ENCODE assay signal across 30 mouse cellular contexts in genomic region chr16:93725417-93726144, GRCm38 (mm10). TPM values are rescaled to one million over a fixed set of nuclear protein-coding genes. Genes with fewer than 3 reads are reported as not detected.
DNase-seq lines count a peak whose midpoint lies in the region; ATAC-seq and TF ChIP-seq lines count a peak whose summit lies in the region.
"Had no signal": no experiment of that assay in that cellular context is flagged by ENCODE, and none has a peak within 500 bp of the region (broad histone marks: within the 10 kb centered on the region; RNA-seq: fewer than 3 reads in every experiment).

No protein-coding gene starts in this region.

- H3K79me2 ChIP-seq in liver, adult 2 months (ENCODE audit: control insufficient read depth, insufficient read depth, low read length) = peaks cover 21% of the 10 kb centered on the region; the same call in 1 of the 2 replicates

- WGBS in liver, adult 2 months = 20% methylated on average over 8 of the region's 8 CpGs
- WGBS in liver, embryonic 12.5 days (ENCODE audit: insufficient replicate concordance) = 60% methylated on average over 8 of the region's 8 CpGs
- 58% methylated on average over 8 of the region's 8 CpGs for WGBS in intestine, embryonic 15.5 days
- WGBS in liver, embryonic 15.5 days (ENCODE audit: insufficient replicate concordance) = 57% methylated on average over 8 of the region's 8 CpGs
- 57% methylated on average over 8 of the region's 8 CpGs for WGBS in stomach, embryonic 16.5 days

- H3K4me1 ChIP-seq in liver, adult 2 months (ENCODE audit: control insufficient read depth, insufficient read depth, low read length) = peaks cover 53% of the 10 kb centered on the region
- H3K4me1 ChIP-seq in liver, embryonic 12.5 days = peaks cover 16% of the 10 kb centered on the region
- H3K4me1 ChIP-seq in intestine, embryonic 15.5 days (replicated peaks) = 0 out of 2 replicates have a peak, but pooled peaks cover 3% of the 10 kb centered on the region
- H3K4me1 ChIP-seq in liver, embryonic 15.5 days (replicated peaks) = peaks cover 55% of the 10 kb centered on the region
- no peaks in the 10 kb centered on the region for H3K4me1 ChIP-seq in stomach, embryonic 16.5 days (ENCODE audit: control insufficient read depth, insufficient read depth, low read length)
- H3K4me1 ChIP-seq: forebrain, embryonic 12.5 days had no signal

- no peak for ATAC-seq in liver, embryonic 12.5 days
- ATAC-seq in intestine, embryonic 15.5 days = peak; percentile 65
- no peak for ATAC-seq in liver, embryonic 15.5 days (ENCODE audit: insufficient read depth)
- ATAC-seq in stomach, embryonic 16.5 days (ENCODE audit: insufficient read depth, low FRiP score) = peak; percentile 27; the same call in 1 of the 2 replicates
- ATAC-seq: forebrain, postnatal 0 days; inflammation-experienced regulatory T-cells, adult 6 months; midbrain, embryonic 16.5 days; Patski had no signal

- no peak overlapping the region for H3K4me3 ChIP-seq in liver, adult 2 months (ENCODE audit: insufficient read depth, low read depth, low read length)
- no peak overlapping the region for H3K4me3 ChIP-seq in liver, embryonic 12.5 days
- no peak overlapping the region for H3K4me3 ChIP-seq in intestine, embryonic 15.5 days (replicated peaks)
- no peak overlapping the region for H3K4me3 ChIP-seq in liver, embryonic 15.5 days (replicated peaks)
- H3K4me3 ChIP-seq in stomach, embryonic 16.5 days (replicated peaks; ENCODE audit: low read length) = no peak overlapping the region
- H3K4me3 ChIP-seq: embryonic facial prominence, embryonic 13.5 days; forebrain, embryonic 12.5 days; hindbrain, embryonic 10.5 days; hindbrain, embryonic 15.5 days; midbrain, embryonic 10.5 days had no signal

- H3K4me2 ChIP-seq in liver, embryonic 12.5 days = no peak overlapping the region
- peak overlapping the region; percentile 7; the same call in 1 of the 2 replicates for H3K4me2 ChIP-seq in intestine, embryonic 15.5 days (replicated peaks)
- no peak overlapping the region for H3K4me2 ChIP-seq in liver, embryonic 15.5 days
- no peak overlapping the region for H3K4me2 ChIP-seq in stomach, embryonic 16.5 days (ENCODE audit: low read depth, low read length)
- H3K4me2 ChIP-seq: embryonic facial prominence, embryonic 13.5 days; forebrain, embryonic 12.5 days; hindbrain, embryonic 15.5 days had no signal

- peak overlapping the region; percentile 86 for H3K27ac ChIP-seq in liver, adult 2 months (replicated peaks; ENCODE audit: insufficient read depth, low read depth, low read length)
- H3K27ac ChIP-seq in liver, embryonic 12.5 days = no peak overlapping the region
- H3K27ac ChIP-seq in intestine, embryonic 15.5 days = peak overlapping the region; percentile 27
- H3K27ac ChIP-seq in liver, embryonic 15.5 days (replicated peaks) = peak overlapping the region; percentile 49; the same call in 1 of the 2 replicates
- H3K27ac ChIP-seq in stomach, embryonic 16.5 days (ENCODE audit: low read length) = peak overlapping the region; percentile 17; the same call in 1 of the 2 replicates
- H3K27ac ChIP-seq: embryonic facial prominence, embryonic 13.5 days; forebrain, embryonic 12.5 days; hindbrain, embryonic 10.5 days; hindbrain, embryonic 15.5 days; kidney, postnatal 0 days; liver, embryonic 14.5 days; midbrain, embryonic 10.5 days had no signal

- H3K27me3 ChIP-seq in liver, adult 2 months (ENCODE audit: control insufficient read depth, insufficient read depth, low read length) = no peaks in the 10 kb centered on the region
- H3K27me3 ChIP-seq in liver, embryonic 12.5 days (replicated peaks) = no peaks in the 10 kb centered on the region
- H3K27me3 ChIP-seq in intestine, embryonic 15.5 days (replicated peaks) = no peaks in the 10 kb centered on the region
- no peaks in the 10 kb centered on the region for H3K27me3 ChIP-seq in liver, embryonic 15.5 days
- no peaks in the 10 kb centered on the region for H3K27me3 ChIP-seq in stomach, embryonic 16.5 days (ENCODE audit: control insufficient read depth, insufficient read depth, low read length)
- H3K27me3 ChIP-seq: embryonic facial prominence, embryonic 13.5 days; forebrain, embryonic 12.5 days; hindbrain, embryonic 15.5 days; Patski had no signal

- H3K9ac ChIP-seq in liver, adult 2 months (ENCODE audit: low read depth, low read length) = no peak overlapping the region
- no peak overlapping the region for H3K9ac ChIP-seq in liver, embryonic 12.5 days
- H3K9ac ChIP-seq in intestine, embryonic 15.5 days = no peak overlapping the region
- H3K9ac ChIP-seq in liver, embryonic 15.5 days = no peak overlapping the region
- no peak overlapping the region for H3K9ac ChIP-seq in stomach, embryonic 16.5 days (ENCODE audit: low read length)
- H3K9ac ChIP-seq: embryonic facial prominence, embryonic 13.5 days; forebrain, embryonic 12.5 days; forebrain, postnatal 0 days; hindbrain, embryonic 15.5 days; liver, embryonic 14.5 days had no signal

- no peak for TF ChIP-seq POLR2A in liver, adult 2 months (IDR thresholded peaks at IDR 0.05; ENCODE audit: extremely low read depth, insufficient read depth, low read length)

- H3K9me3 ChIP-seq in liver, embryonic 12.5 days (replicated peaks) = no peaks in the 10 kb centered on the region
- H3K9me3 ChIP-seq in intestine, embryonic 15.5 days = no peaks in the 10 kb centered on the region
- no peaks in the 10 kb centered on the region for H3K9me3 ChIP-seq in liver, embryonic 15.5 days (replicated peaks)
- H3K9me3 ChIP-seq in stomach, embryonic 16.5 days (replicated peaks; ENCODE audit: control insufficient read depth, low read length) = no peaks in the 10 kb centered on the region
- H3K9me3 ChIP-seq: embryonic facial prominence, embryonic 13.5 days; forebrain, embryonic 12.5 days; G1E; hindbrain, embryonic 10.5 days; hindbrain, embryonic 15.5 days; midbrain, embryonic 10.5 days had no signal

- DNase-seq in liver, adult 2 months (ENCODE audit: extremely low read depth, low read depth, low spot score) = peak; percentile 99
- no peak for DNase-seq in retina, postnatal 1 day
- DNase-seq in MN1 (ENCODE audit: low spot score) = no peak
- DNase-seq: adrenal gland, postnatal 36 days; cerebellum, adult 18-20 months; cerebellum, postnatal 10 days; forebrain, postnatal 0 days; gastrocnemius, postnatal 10 days; heart, postnatal 14 days; kidney, adult 8-10 months; kidney, postnatal 4 days; layer of hippocampus, postnatal 36 days; right cerebral cortex, adult 18-20 months; thymus, postnatal 14 days had no signal

- no peak for TF ChIP-seq CTCF in liver, adult 2 months (IDR thresholded peaks at IDR 0.05; ENCODE audit: low read depth, low read length)

- no peaks in the 10 kb centered on the region for H3K36me3 ChIP-seq in liver, adult 2 months (ENCODE audit: control insufficient read depth, insufficient read depth, low read length)
- H3K36me3 ChIP-seq in liver, embryonic 12.5 days = peaks cover 20% of the 10 kb centered on the region; the same call in 1 of the 2 replicates
- H3K36me3 ChIP-seq in intestine, embryonic 15.5 days = no peaks in the 10 kb centered on the region
- H3K36me3 ChIP-seq in liver, embryonic 15.5 days (replicated peaks) = peaks cover 12% of the 10 kb centered on the region
- H3K36me3 ChIP-seq in stomach, embryonic 16.5 days (ENCODE audit: control insufficient read depth, insufficient read depth, low read length) = no peaks in the 10 kb centered on the region
- H3K36me3 ChIP-seq: forebrain, embryonic 12.5 days; G1E; hindbrain, embryonic 10.5 days; midbrain, embryonic 10.5 days had no signal

RNA-seq across cellular contexts. Expression of gene Dop1b, which starts 13.9 kb away (rescaled TPM):
- 12.1 and 33.2 TPM in 2 replicates for total RNA-seq in liver, adult 2 months (2014; rRNA removed)
- 30.3 TPM in 2 replicates for polyA plus RNA-seq in liver, adult 2 months (2012; rRNA removed)
- polyA plus RNA-seq in liver, embryonic 12.5 days (2016; fragmentation: Nextera tagmentation; extraction: Ambion mirVana) = 10.5 and 12.8 TPM in 2 replicates
- polyA plus RNA-seq in intestine, embryonic 15.5 days (2015; fragmentation: Nextera tagmentation; extraction: Ambion mirVana) = 11.6 and 14.4 TPM in 2 replicates
- 12.2 and 15.8 TPM in 2 replicates for polyA plus RNA-seq in liver, embryonic 15.5 days (2015; fragmentation: Nextera tagmentation; extraction: Ambion mirVana)
- 27.8 and 35.6 TPM in 2 replicates for polyA plus RNA-seq in stomach, embryonic 16.5 days (2015; fragmentation: Nextera tagmentation; extraction: Ambion mirVana)

RNA-seq across cellular contexts. Expression of gene Cbr3, which starts 42.6 kb away (rescaled TPM):
- 0.92 and 1.8 TPM in 2 replicates for total RNA-seq in liver, adult 2 months (2014; rRNA removed)
- 0.55 and 0.72 TPM in 2 replicates for polyA plus RNA-seq in liver, adult 2 months (2012; rRNA removed)
- 0.11 and 0.37 TPM in 2 replicates for polyA plus RNA-seq in liver, embryonic 12.5 days (2016; fragmentation: Nextera tagmentation; extraction: Ambion mirVana)
- polyA plus RNA-seq in intestine, embryonic 15.5 days (2015; fragmentation: Nextera tagmentation; extraction: Ambion mirVana) = 2.1 and 2.4 TPM in 2 replicates
- 0.38 and 0.48 TPM in 2 replicates for polyA plus RNA-seq in liver, embryonic 15.5 days (2015; fragmentation: Nextera tagmentation; extraction: Ambion mirVana)
- 34.8 and 46.2 TPM in 2 replicates for polyA plus RNA-seq in stomach, embryonic 16.5 days (2015; fragmentation: Nextera tagmentation; extraction: Ambion mirVana)
- total RNA-seq: common myeloid progenitor, adult 5-6 weeks; G1E had no signal
- polyA plus RNA-seq: G1E; inflammation-experienced regulatory T-cells, adult 6 months had no signal

Comparison
In these comparisons a context has a peak if more than half of its experiments do, and no peak if none do; other contexts are left out.
1. ATAC-seq: peak in intestine, embryonic 15.5 days (single experiment) and stomach, embryonic 16.5 days (single experiment); none in liver, embryonic 12.5 days (single experiment) and liver, embryonic 15.5 days (single experiment).
2. RNA of gene Cbr3, which starts 42.6 kb away (polyA plus RNA-seq): 34.8 to 46.2 TPM in stomach, embryonic 16.5 days; 2.1 to 2.4 TPM in intestine, embryonic 15.5 days, 0.55 to 0.72 TPM in liver, adult 2 months, 0.38 to 0.48 TPM in liver, embryonic 15.5 days and 0.11 to 0.37 TPM in liver, embryonic 12.5 days; every median in the first group is over 10 times any median in the second.